Mouse (Mus musculus): ENCODE measurements around the gene Mdk. TPM values are rescaled to one million over a fixed set of nuclear protein-coding genes. Genes with fewer than 3 reads are reported as not detected.

Gene Mdk
- polyA plus RNA-seq, 1 experiment from 2014 or later, result 639 TPM

- TF ChIP-seq CTCF (IDR thresholded peaks at IDR 0.05; ENCODE audit: low read depth), result no peak
- Histone ChIP-seq H3K9ac (ENCODE audit: low read depth, low read length) (no peak overlapping the region), H3K27ac (peak overlapping the region; percentile 62; the same call in 1 of the 2 replicates), H3K4me3 (replicated peaks; ENCODE audit: low read depth, low read length) (no peak overlapping the region), H3K27me3 (ENCODE audit: insufficient read depth, low read length) (no peaks in the 10 kb centered on the region), H3K9me3 (replicated peaks; ENCODE audit: low read length) (no peaks in the 10 kb centered on the region), H3K4me1 (replicated peaks; ENCODE audit: insufficient read depth, low read length) (peaks cover 39% of the 10 kb centered on the region), H3K4me2 (ENCODE audit: low read length) (no peak overlapping the region), H3K36me3 (ENCODE audit: insufficient read depth, low read length) (no peaks in the 10 kb centered on the region)
- 47% methylated on average over 11 of the region's 11 CpGs for WGBS
- peak; percentile 72 for DNase-seq (ENCODE audit: low spot score)
- peak; percentile 50; the same call in 1 of the 2 replicates for ATAC-seq (replicated peaks; ENCODE audit: low FRiP score, low read depth)
Observed at GRCm38 (mm10) chr2:91947397-91948150, 15.5 kb upstream of the Mdk start.

- H3K9me3 ChIP-seq (replicated peaks; ENCODE audit: low read length), result no peaks in the 10 kb centered on the region
- H3K27me3 ChIP-seq (ENCODE audit: insufficient read depth, low read length), result no peaks in the 10 kb centered on the region
- peaks cover 39% of the 10 kb centered on the region for H3K4me1 ChIP-seq (replicated peaks; ENCODE audit: insufficient read depth, low read length)
- H3K36me3 ChIP-seq (ENCODE audit: insufficient read depth, low read length), result no peaks in the 10 kb centered on the region
- no peak overlapping the region for H3K4me3 ChIP-seq (replicated peaks; ENCODE audit: low read depth, low read length)
- TF ChIP-seq CTCF (IDR thresholded peaks at IDR 0.05; ENCODE audit: low read depth), result no peak
- ATAC-seq (replicated peaks; ENCODE audit: low FRiP score, low read depth) (no peak), DNase-seq (ENCODE audit: low spot score) (no peak)
- H3K9ac ChIP-seq (ENCODE audit: low read depth, low read length), result no peak overlapping the region
- no peak overlapping the region for H3K27ac ChIP-seq
- 56% methylated on average over 6 of the region's 6 CpGs for WGBS
- H3K4me2 ChIP-seq (ENCODE audit: low read length), result no peak overlapping the region
Observed at GRCm38 (mm10) chr2:91946836-91947235, 14.7 kb upstream of the Mdk start.

GRCm38 (mm10) chr2:91945483-91945882 is 13.4 kb upstream of the Mdk start, which contains the start of gene Gm9821:
Gm9821 (plus strand) TSS chr2:91945703.
- H3K4me2 ChIP-seq (ENCODE audit: low read length), result no peak within 1 kb of the TSS
- no peak within 1 kb of the TSS for H3K27ac ChIP-seq
- no peaks in the 10 kb centered on the region for H3K36me3 ChIP-seq (ENCODE audit: insufficient read depth, low read length)
- peaks cover 36% of the 10 kb centered on the region for H3K4me1 ChIP-seq (replicated peaks; ENCODE audit: insufficient read depth, low read length)
- no peak for DNase-seq (ENCODE audit: low spot score)
- ATAC-seq (replicated peaks; ENCODE audit: low FRiP score, low read depth), result no peak
- WGBS, result 73% methylated on average over 18 of the region's 18 CpGs
- no peak within 1 kb of the TSS for H3K4me3 ChIP-seq (replicated peaks; ENCODE audit: low read depth, low read length)
- TF ChIP-seq CTCF (IDR thresholded peaks at IDR 0.05; ENCODE audit: low read depth), result no peak
- H3K9me3 ChIP-seq (replicated peaks; ENCODE audit: low read length), result no peaks in the 10 kb centered on the region
- no peaks in the 10 kb centered on the region for H3K27me3 ChIP-seq (ENCODE audit: insufficient read depth, low read length)
- no peak within 1 kb of the TSS for H3K9ac ChIP-seq (ENCODE audit: low read depth, low read length)

- 42% methylated on average over 13 of the region's 13 CpGs for WGBS
- Histone ChIP-seq H3K4me1 (replicated peaks; ENCODE audit: insufficient read depth, low read length) (peaks cover 24% of the 10 kb centered on the region), H3K4me3 (replicated peaks; ENCODE audit: low read depth, low read length) (no peak overlapping the region), H3K36me3 (ENCODE audit: insufficient read depth, low read length) (peaks cover 7% of the 10 kb centered on the region; the same call in 1 of the 2 replicates), H3K4me2 (ENCODE audit: low read length) (no peak overlapping the region), H3K27ac (no peak overlapping the region), H3K27me3 (ENCODE audit: insufficient read depth, low read length) (no peaks in the 10 kb centered on the region), H3K9me3 (replicated peaks; ENCODE audit: low read length) (no peaks in the 10 kb centered on the region), H3K9ac (ENCODE audit: low read depth, low read length) (no peak overlapping the region)
- DNase-seq (ENCODE audit: low spot score) (peak; percentile 80), ATAC-seq (replicated peaks; ENCODE audit: low FRiP score, low read depth) (peak; percentile 29; the same call in 1 of the 2 replicates)
- TF ChIP-seq CTCF (IDR thresholded peaks at IDR 0.05; ENCODE audit: low read depth), result peak; percentile 95
Observed at GRCm38 (mm10) chr2:91944170-91944950, 12.3 kb upstream of the Mdk start.

GRCm38 (mm10) chr2:91942356-91942755 is 10.3 kb upstream of the Mdk start:
- Histone ChIP-seq H3K4me2 (ENCODE audit: low read length) (no peak overlapping the region), H3K27ac (no peak overlapping the region), H3K9me3 (replicated peaks; ENCODE audit: low read length) (no peaks in the 10 kb centered on the region), H3K27me3 (ENCODE audit: insufficient read depth, low read length) (no peaks in the 10 kb centered on the region), H3K4me3 (replicated peaks; ENCODE audit: low read depth, low read length) (no peak overlapping the region), H3K4me1 (replicated peaks; ENCODE audit: insufficient read depth, low read length) (peaks cover 6% of the 10 kb centered on the region), H3K36me3 (ENCODE audit: insufficient read depth, low read length) (peaks cover 27% of the 10 kb centered on the region), H3K9ac (ENCODE audit: low read depth, low read length) (no peak overlapping the region)
- ATAC-seq (replicated peaks; ENCODE audit: low FRiP score, low read depth), result no peak
- peak; percentile 58 for TF ChIP-seq CTCF (IDR thresholded peaks at IDR 0.05; ENCODE audit: low read depth)
- DNase-seq (ENCODE audit: low spot score), result no peak
- 77% methylated on average over 6 of the region's 6 CpGs for WGBS

- Histone ChIP-seq H3K4me2 (ENCODE audit: low read length) (no peak overlapping the region), H3K4me1 (replicated peaks; ENCODE audit: insufficient read depth, low read length) (peaks cover 2% of the 10 kb centered on the region; the same call in 1 of the 2 replicates), H3K27ac (no peak overlapping the region), H3K4me3 (replicated peaks; ENCODE audit: low read depth, low read length) (no peak overlapping the region), H3K27me3 (ENCODE audit: insufficient read depth, low read length) (no peaks in the 10 kb centered on the region), H3K36me3 (ENCODE audit: insufficient read depth, low read length) (peaks cover 54% of the 10 kb centered on the region), H3K9ac (ENCODE audit: low read depth, low read length) (no peak overlapping the region), H3K9me3 (replicated peaks; ENCODE audit: low read length) (no peaks in the 10 kb centered on the region)
- no peak for TF ChIP-seq CTCF (IDR thresholded peaks at IDR 0.05; ENCODE audit: low read depth)
- 0 out of 2 replicates have a peak, but pooled peaks have one; percentile 12 for ATAC-seq (replicated peaks; ENCODE audit: low FRiP score, low read depth)
- DNase-seq (ENCODE audit: low spot score), result no peak
- WGBS, result 83% methylated on average over 15 of the region's 15 CpGs
Observed at GRCm38 (mm10) chr2:91939303-91939935, 7.3 kb upstream of the Mdk start.
